Mouse (Mus musculus) midbrain, embryonic 12.5 days (tissue): ENCODE measurements at regions not wholly inside any gene's neighbourhood (a gene's known extent, or its start where the extent isn't known, plus 50 kb on each side); places are given as distances from the start of the nearest gene placed in this dataset.

Experiments
- ATAC-seq: fragments of 200-750 bp; cut with Nextera tagmentation; 2 replicates; pipeline ENCODE4 v1.8.0; 2017; ENCODE audit warnings: low read depth, moderate TSS enrichment, moderate library complexity; ENCODE audit not compliant: low FRiP score
- H3K27ac ChIP-seq: fragments of 300-500 bp; sonication (generic); replicated peaks from 2 replicates; pipeline ENCODE4 v1.5.1; 2016; ENCODE audit warnings: mild to moderate bottlenecking
- H3K27me3 ChIP-seq: fragments of 300-500 bp; sonication (generic); 2 replicates; pipeline ENCODE4 v1.6.1; 2016; ENCODE audit warnings: mild to moderate bottlenecking
- H3K36me3 ChIP-seq: fragments of 300-500 bp; sonication (generic); 2 replicates; pipeline ENCODE4 v1.6.1; 2016
- H3K4me1 ChIP-seq: fragments of 300-500 bp; sonication (generic); 2 replicates; pipeline ENCODE4 v1.6.1; 2016
- H3K4me2 ChIP-seq: fragments of 300-500 bp; sonication (generic); replicated peaks from 2 replicates; pipeline ENCODE4 v1.6.1; 2016; ENCODE audit warnings: mild to moderate bottlenecking, moderate library complexity
- H3K4me3 ChIP-seq: fragments of 300-500 bp; sonication (generic); 2 replicates; pipeline ENCODE4 v1.5.1; 2016; ENCODE audit warnings: mild to moderate bottlenecking
- H3K9ac ChIP-seq: fragments of 300-500 bp; sonication (generic); replicated peaks from 2 replicates; pipeline ENCODE4 v1.6.1; 2016; ENCODE audit warnings: mild to moderate bottlenecking, moderate library complexity
- H3K9me3 ChIP-seq: fragments of 300-500 bp; sonication (generic); 2 replicates; pipeline ENCODE4 v1.6.1; 2016; ENCODE audit warnings: mild to moderate bottlenecking
- WGBS: fragments of 180-500 bp; shearing (Covaris S2); methylation state at CpG from one replicate; pipeline ENCODE4 v1.1.7; 2016; 5-methylcytosine and 5-hydroxymethylcytosine counted together

DNA sequence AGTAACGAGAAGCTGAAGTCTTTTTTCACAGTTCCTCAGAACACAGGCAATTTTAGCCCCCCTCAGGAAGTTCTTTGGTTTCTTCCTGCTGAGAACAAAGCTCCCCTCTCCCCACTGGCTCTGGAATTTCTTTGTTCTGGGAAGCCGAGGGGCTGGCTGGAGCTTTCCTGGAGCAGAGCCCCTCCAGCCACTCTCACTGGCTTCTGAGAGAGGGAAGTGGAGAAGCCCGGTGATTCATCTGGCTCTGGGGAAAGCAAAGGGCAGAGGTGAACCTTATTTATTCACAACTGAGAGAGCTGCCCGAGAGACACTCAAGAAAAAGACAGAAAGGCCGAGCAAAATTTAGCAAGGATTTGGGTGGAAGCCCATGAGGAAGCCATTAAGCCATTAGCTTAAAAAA, 63.9 kb downstream of the Ddx3x start:
- no peaks in the 10 kb centered on the region for H3K36me3 ChIP-seq
- peak overlapping the region; percentile 57 for H3K4me2 ChIP-seq
- H3K4me3 ChIP-seq = peak overlapping the region; percentile 14; the same call in 1 of the 2 replicates
- no peak overlapping the region; the same call in 1 of the 2 replicates for H3K9ac ChIP-seq
- peaks cover 22% of the 10 kb centered on the region for H3K4me1 ChIP-seq
- peaks cover 12% of the 10 kb centered on the region; the same call in 1 of the 2 replicates for H3K27me3 ChIP-seq
- no peaks in the 10 kb centered on the region for H3K9me3 ChIP-seq
- ATAC-seq = peak; percentile 41; the same call in 1 of the 2 replicates
- 3% methylated on average over 5 of the region's 5 CpGs for WGBS
- peak overlapping the region; percentile 92 for H3K27ac ChIP-seq

DNA sequence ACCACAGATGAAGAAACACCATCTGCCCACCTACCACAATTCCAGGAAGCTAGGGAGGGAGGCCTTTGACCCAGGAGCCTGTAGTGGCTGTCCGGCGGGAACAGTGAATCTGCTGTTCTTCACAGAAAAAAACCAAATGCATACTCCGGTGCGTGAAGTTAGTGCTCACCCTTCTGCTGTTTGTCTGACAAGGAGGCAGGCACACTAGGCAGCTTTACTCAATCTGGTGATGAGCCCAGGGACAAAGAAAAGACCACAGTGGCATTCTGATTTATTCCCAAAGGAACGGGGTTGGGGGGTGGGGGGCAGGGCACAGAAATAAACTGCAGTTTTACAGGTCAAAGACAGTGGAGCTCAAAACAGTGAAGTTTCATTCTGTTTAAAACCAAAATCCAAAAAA, 64.4 kb downstream of the Ddx3x start:
- peaks cover 22% of the 10 kb centered on the region for H3K4me1 ChIP-seq
- H3K27ac ChIP-seq = peak overlapping the region; percentile 92
- H3K9me3 ChIP-seq = no peaks in the 10 kb centered on the region
- no peak for ATAC-seq
- H3K27me3 ChIP-seq = peaks cover 12% of the 10 kb centered on the region; the same call in 1 of the 2 replicates
- H3K36me3 ChIP-seq = no peaks in the 10 kb centered on the region
- peak overlapping the region; percentile 14; the same call in 1 of the 2 replicates for H3K4me3 ChIP-seq
- 17% methylated on average over 5 of the region's 5 CpGs for WGBS
- peak overlapping the region; percentile 57 for H3K4me2 ChIP-seq
- no peak overlapping the region; the same call in 1 of the 2 replicates for H3K9ac ChIP-seq

DNA sequence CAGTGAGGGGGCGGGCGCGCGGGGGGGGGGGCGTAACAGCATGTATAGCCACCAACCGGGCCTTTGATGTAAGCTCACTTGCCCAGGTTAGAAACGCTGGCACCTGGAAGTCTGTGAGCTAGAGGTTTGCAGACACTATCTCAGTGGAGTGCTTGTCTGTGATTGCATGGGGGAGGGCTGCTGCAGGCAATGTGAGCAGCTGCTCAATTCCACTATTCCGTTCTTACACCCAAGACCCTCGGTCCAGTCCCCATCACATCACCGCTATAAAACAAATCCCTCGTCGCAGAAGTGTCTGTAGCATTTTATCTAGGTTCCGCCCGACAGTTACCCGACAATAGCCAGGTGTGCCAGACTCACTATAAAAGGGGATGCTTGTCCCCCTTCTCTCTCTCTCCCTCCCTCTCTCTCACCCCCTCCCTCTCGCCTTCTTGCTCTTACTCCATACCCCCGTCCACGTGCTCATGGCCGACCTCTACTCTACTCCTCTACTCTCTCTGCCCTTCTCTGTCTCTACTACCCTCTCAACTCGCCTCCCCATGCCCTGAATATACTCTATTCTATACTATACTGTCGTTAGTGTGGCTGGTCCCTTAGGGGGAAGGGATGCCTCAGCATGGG, 65.4 kb downstream of the Ddx3x start:
- peak; percentile 48 for ATAC-seq
- WGBS = 12% methylated on average over 20 of the region's 21 CpGs

DNA sequence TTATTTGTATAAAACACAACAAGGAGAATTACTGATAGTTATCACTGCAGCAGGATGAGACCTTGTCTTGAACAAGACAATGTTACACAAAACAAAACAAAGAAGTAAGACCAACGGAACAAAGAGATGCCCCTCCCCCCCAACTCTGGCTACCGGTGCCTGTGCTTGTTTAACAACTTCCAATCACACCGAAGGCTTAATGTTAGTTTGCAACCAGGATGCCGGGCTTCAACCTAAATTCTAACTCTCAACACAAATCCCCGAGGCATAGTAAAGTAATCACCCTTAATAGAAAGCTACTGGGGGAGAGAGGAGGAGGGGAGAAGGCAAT, 65.9 kb downstream of the Ddx3x start:
- Histone ChIP-seq H3K36me3 (no peaks in the 10 kb centered on the region), H3K4me2 (peak overlapping the region; percentile 57), H3K9ac (0 out of 2 replicates have a peak overlapping the region, but pooled peaks have one; percentile 39), H3K9me3 (no peaks in the 10 kb centered on the region), H3K4me1 (peaks cover 22% of the 10 kb centered on the region), H3K27ac (peak overlapping the region; percentile 92), H3K4me3 (peak overlapping the region; percentile 42), H3K27me3 (peaks cover 18% of the 10 kb centered on the region; the same call in 1 of the 2 replicates)
- WGBS = 6% methylated on average over 5 of the region's 5 CpGs
- ATAC-seq = peak; percentile 17

More for the DNA sequence above, 65.4 kb downstream of the Ddx3x start:
- Histone ChIP-seq H3K9ac (peak overlapping the region; percentile 39), H3K9me3 (no peaks in the 10 kb centered on the region), H3K27me3 (peaks cover 15% of the 10 kb centered on the region; the same call in 1 of the 2 replicates), H3K36me3 (no peaks in the 10 kb centered on the region), H3K27ac (peak overlapping the region; percentile 92), H3K4me1 (peaks cover 22% of the 10 kb centered on the region), H3K4me2 (peak overlapping the region; percentile 57), H3K4me3 (peak overlapping the region; percentile 42)

DNA sequence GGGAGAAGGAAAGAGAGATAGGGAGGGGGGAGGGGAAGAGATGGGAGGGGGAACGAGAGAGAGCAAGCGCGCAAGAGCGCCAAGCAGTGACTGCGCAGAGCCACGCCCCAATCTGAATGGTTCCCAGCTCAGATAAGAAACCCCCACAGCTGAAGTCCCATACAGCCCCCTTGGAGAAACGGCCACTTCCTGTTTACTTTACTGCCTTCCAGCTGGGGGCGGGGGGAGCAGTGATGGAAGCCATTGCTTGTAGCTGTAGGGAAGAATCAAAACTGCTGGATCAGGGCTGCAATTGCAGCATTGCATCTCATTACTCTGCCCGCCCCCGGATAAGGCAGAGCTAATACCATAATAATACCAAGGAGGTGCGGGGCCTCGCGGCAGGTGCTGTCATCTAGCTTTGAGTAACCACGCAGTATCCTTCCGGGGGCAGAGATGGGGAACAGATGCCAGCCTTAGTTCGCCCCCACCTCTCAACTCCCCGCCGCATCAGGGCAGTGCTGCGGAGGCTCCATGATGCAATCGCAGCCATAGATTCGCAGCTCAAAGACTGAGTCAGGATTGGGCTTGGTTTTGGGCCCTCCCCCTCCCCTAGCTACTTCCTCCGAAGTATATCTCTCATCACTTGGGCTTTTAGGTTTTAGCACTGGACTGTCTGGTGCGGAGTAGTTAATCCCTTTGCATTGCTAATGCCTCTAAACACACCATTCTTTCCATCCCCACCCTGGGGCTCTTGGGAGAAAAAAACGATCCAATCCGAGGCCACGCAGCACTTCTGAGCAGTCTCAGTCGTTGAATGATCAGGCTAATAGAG, 66.5 kb downstream of the Ddx3x start:
- Histone ChIP-seq H3K27me3 (peaks cover 18% of the 10 kb centered on the region; the same call in 1 of the 2 replicates), H3K27ac (peak overlapping the region; percentile 92), H3K4me1 (peaks cover 22% of the 10 kb centered on the region), H3K4me3 (peak overlapping the region; percentile 42), H3K9ac (peak overlapping the region; percentile 52; the same call in 1 of the 2 replicates), H3K4me2 (peak overlapping the region; percentile 57), H3K9me3 (no peaks in the 10 kb centered on the region), H3K36me3 (no peaks in the 10 kb centered on the region)
- 10% methylated on average over 27 of the region's 27 CpGs for WGBS
- ATAC-seq = peak; percentile 87

DNA sequence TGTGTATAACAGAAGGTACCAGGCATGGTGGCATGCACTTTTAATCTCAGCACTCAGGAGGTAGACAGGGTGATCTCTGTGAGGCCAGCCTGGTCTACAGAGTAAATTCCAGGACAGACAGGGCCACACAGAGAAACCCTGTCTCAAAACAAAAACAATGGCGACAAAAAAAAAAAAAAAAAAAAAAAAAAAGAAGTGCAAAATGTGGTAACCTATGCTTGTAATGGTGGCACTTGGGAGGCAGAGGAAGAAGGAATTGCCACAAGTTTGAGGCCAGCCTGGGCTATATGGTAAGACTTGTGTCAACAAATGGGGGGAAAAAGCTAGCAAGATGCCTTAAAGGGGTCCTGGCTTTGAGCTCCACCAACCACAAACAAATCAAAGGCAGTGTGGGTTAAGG, 67.6 kb downstream of the Ddx3x start:
- Histone ChIP-seq H3K9ac (no peak overlapping the region), H3K4me1 (peaks cover 22% of the 10 kb centered on the region), H3K27me3 (peaks cover 22% of the 10 kb centered on the region; the same call in 1 of the 2 replicates), H3K27ac (no peak overlapping the region), H3K4me3 (no peak overlapping the region), H3K9me3 (no peaks in the 10 kb centered on the region), H3K36me3 (no peaks in the 10 kb centered on the region), H3K4me2 (no peak overlapping the region)
- ATAC-seq = no peak
- 70% methylated on average over 1 of the region's 1 CpGs for WGBS

DNA sequence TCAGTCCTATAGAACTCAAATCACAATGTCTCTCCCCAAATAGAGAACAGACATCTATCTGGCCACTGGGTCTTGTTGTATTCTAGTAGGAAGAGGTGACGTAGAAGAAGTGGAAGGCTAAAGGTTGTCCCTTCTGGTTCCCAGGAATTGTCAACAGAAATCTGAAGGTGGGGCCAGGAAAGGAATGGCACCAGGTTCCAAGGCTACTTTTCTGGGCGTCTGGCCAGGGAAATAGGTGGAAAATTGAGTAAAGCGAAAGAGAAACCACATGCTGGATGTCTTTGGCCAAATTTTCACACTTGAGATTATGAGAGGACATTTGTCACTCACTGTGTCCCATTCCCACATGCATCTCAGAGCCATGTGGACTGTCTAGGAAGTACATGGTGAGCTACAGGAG, 69.7 kb downstream of the Ddx3x start:
- H3K27me3 ChIP-seq = peaks cover 27% of the 10 kb centered on the region; the same call in 1 of the 2 replicates
- H3K4me1 ChIP-seq = peaks cover 10% of the 10 kb centered on the region
- WGBS = 79% methylated on average over 3 of the region's 3 CpGs
- no peaks in the 10 kb centered on the region for H3K36me3 ChIP-seq
- no peak overlapping the region for H3K4me2 ChIP-seq
- no peak overlapping the region for H3K4me3 ChIP-seq
- H3K9ac ChIP-seq = no peak overlapping the region
- ATAC-seq = no peak
- no peaks in the 10 kb centered on the region for H3K9me3 ChIP-seq
- H3K27ac ChIP-seq = no peak overlapping the region

DNA sequence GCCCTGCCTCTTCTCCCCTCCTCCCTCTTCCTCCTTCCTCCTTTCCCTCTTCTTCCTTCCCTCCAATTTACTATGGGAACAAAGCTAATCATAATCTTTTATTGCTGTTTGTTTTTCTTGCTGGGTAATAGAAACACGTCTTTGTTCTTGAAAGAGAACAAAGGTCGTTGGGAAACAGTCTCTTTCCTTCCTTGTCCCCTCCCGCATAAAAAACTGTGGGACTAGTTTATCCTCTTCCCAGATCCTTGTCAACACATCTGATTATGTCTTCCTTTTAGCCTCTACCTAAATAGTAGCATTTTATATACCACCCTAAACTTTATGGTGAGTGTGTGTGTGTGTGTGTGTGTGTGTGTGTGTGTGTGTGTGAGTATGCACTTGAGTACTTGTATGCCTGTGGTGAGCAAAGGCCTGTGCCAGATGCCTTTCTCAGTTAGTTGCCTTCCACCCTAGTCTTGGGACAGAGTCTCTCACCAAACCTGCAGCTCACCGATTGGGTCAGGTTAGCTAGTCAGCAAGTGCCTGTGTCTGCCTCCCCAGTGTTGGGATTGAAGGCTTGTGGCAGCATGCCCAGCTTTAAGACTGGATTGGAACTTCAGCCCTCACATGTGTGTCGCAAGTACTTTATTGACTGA, 76.5 kb downstream of the Ddx3x start:
- Histone ChIP-seq H3K4me1 (no peaks in the 10 kb centered on the region), H3K9ac (no peak overlapping the region), H3K4me2 (no peak overlapping the region), H3K9me3 (no peaks in the 10 kb centered on the region), H3K27ac (no peak overlapping the region), H3K36me3 (no peaks in the 10 kb centered on the region), H3K4me3 (no peak overlapping the region), H3K27me3 (peaks cover 9% of the 10 kb centered on the region)
- no peak for ATAC-seq
- WGBS = 82% methylated on average over 5 of the region's 5 CpGs

DNA sequence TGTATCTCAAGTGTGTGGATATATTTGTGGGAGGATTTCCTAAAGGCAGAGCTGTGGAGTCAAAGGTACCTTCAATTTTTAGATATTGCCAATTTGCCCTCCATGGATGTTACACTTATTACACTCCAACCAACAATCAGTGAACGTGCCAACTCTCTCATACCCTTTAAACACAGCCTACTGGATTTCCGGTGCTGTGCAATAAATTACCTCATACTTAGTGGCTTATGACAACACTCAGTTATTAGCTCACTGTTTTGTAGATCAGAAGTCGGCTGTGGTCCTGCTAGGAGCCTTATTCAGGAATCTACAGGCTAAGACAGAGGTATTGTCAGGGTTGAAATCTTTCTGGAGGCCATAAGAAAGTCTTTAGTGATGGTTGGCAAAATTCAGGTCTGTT, 77.2 kb downstream of the Ddx3x start:
- H3K4me2 ChIP-seq = no peak overlapping the region
- 84% methylated on average over 3 of the region's 3 CpGs for WGBS
- no peaks in the 10 kb centered on the region for H3K9me3 ChIP-seq
- no peaks in the 10 kb centered on the region for H3K4me1 ChIP-seq
- H3K27me3 ChIP-seq = peaks cover 9% of the 10 kb centered on the region
- H3K27ac ChIP-seq = no peak overlapping the region
- no peak for ATAC-seq
- H3K36me3 ChIP-seq = no peaks in the 10 kb centered on the region
- no peak overlapping the region for H3K4me3 ChIP-seq
- no peak overlapping the region for H3K9ac ChIP-seq

DNA sequence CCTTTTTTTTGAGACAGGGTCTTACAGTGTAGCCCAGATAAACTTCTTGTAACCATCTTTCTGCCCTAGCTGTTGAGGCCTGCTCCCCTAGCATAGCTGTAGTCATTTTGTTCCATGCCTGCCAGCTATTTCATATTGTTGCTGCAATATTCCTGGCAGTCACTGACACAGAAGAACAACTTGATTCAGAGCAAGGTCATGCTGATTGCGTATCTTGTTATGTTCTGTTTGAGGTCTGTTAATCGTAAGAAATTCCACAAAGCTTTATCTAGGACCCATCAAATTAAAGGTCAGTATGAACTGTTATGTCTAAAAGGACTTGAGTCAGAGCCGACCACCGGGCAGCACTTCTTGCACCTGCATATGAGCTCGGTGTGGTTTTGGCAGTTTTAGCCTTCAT, 79.7 kb downstream of the Ddx3x start:
- Histone ChIP-seq H3K4me1 (no peaks in the 10 kb centered on the region), H3K4me2 (no peak overlapping the region), H3K27ac (no peak overlapping the region), H3K9me3 (no peaks in the 10 kb centered on the region), H3K36me3 (no peaks in the 10 kb centered on the region), H3K4me3 (no peak overlapping the region), H3K27me3 (no peaks in the 10 kb centered on the region; the same call in 1 of the 2 replicates), H3K9ac (no peak overlapping the region)
- 84% methylated on average over 5 of the region's 5 CpGs for WGBS
- ATAC-seq = no peak

DNA sequence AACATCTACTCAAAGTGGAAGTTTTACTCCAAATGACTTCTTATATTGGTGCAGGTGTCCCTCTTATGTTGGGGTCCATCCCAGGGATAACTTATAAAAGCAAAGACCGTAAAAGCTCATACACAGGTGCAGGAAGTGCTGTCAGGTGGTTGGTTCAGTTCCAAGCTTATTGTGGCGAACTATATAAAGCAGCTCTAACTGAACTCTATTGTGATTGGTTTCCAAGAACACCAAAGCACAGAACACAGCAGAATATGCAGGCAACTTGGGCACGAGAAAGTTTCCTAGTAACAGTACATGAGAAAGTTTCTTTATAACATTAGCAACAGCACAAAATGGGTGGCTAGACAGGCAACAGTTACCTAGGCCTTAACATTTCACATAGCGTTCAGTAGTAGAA, 89.5 kb downstream of the Ddx3x start:
- Histone ChIP-seq H3K4me3 (no peak overlapping the region), H3K27me3 (no peaks in the 10 kb centered on the region), H3K27ac (no peak overlapping the region), H3K9me3 (no peaks in the 10 kb centered on the region), H3K4me1 (no peaks in the 10 kb centered on the region), H3K4me2 (no peak overlapping the region), H3K36me3 (no peaks in the 10 kb centered on the region), H3K9ac (no peak overlapping the region)
- no peak for ATAC-seq
- WGBS = 94% methylated on average over 4 of the region's 4 CpGs

DNA sequence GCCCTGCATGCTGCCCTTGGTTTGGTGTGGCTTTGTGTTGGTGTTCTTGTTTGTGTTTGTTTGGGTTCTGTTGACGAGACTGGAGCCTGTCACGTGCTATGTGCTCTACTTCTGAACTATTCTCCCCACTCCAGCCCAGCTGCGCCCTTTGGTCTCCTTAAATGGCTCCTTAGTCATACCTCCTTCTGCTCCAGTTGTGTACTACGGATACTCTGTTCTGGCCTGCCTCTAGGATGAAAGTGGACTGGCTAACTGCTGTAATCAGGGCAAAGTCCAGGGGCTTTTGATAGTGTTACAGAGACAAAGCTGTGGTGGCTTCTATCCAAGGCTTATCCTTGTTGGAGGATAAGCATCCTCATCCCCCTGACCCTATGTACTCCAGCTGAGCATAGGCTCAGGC, 92.0 kb downstream of the Ddx3x start:
- no peak overlapping the region for H3K4me2 ChIP-seq
- no peaks in the 10 kb centered on the region for H3K27me3 ChIP-seq
- no peaks in the 10 kb centered on the region for H3K36me3 ChIP-seq
- no peak overlapping the region for H3K9ac ChIP-seq
- no peak overlapping the region for H3K27ac ChIP-seq
- no peaks in the 10 kb centered on the region for H3K4me1 ChIP-seq
- WGBS = 80% methylated on average over 4 of the region's 4 CpGs
- H3K9me3 ChIP-seq = no peaks in the 10 kb centered on the region
- H3K4me3 ChIP-seq = no peak overlapping the region
- no peak for ATAC-seq
